Mouse (Mus musculus) erythroblast, embryonic 14.5 days (primary cell): Measurements from ENCODE around the gene Neu3.

Experiments
- GATA1 ChIP-seq: IDR thresholded peaks from 2 replicates; pipeline ENCODE4 v1.6.1; 2012; ENCODE audit warnings: low read length, inconsistent platforms, mixed read lengths
- TAL1 ChIP-seq: IDR thresholded peaks from 3 replicates; pipeline ENCODE4 v1.6.1; 2012; ENCODE audit warnings: low read length, inconsistent platforms, mixed read lengths

DNA sequence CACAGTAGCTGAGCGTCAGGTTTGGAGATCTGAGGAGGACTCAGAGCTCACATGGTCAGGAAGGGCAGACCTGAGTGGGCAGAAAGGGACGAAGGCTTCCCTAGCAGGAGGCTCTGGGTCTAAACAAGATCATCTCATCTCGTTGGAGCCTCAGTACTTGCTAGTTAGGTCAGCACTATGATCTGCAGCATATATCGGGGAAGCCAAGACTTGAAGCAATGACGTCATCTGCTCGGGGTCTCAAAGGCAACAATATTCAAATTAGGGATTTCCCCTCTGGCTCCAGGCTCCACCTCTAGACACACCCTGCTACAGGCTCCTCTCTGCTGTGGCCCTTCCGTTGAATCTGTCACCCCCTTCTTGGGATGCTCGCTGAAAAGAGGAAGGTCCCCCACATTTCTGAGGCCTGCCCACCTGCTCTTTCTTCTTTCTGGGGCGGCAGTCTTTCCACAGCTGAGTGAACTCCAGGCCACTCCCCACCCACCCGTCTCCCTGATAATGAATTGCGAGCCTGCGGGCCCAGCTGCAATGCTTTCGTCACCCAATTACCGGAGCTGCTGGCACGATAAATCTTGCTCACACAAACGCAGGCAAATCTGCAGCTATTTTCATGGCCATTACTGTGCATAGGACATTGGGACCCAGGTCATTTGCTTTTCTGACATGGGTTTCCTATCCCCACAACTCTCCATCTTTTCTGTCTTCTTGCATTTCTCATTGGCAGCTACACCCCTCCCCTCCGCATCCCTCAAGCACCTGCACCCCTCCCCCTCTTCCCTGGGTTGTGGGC, 32.8 kb downstream of the Neu3 start:
- TF ChIP-seq GATA1 (no peak), TAL1 (no peak)
